Mouse (Mus musculus) kidney, adult 2 months (tissue): ENCODE measurements at regions not wholly inside any gene's neighbourhood (a gene's known extent, or its start where the extent isn't known, plus 50 kb on each side); places are given as distances from the start of the nearest gene placed in this dataset.
A peak's percentile ranks its signal among the peaks of the same experiment; 100 is the strongest.
"Not testable (repeated sequence)": the region's sequence is repeated elsewhere in the genome, so short reads cannot be mapped to it uniquely, and the experiment has no call there.

ENCODE experiments used
- DNase-seq: peaks from one replicate; pipeline ENCODE4 v3.0.0; 2021
- H3K27ac ChIP-seq: fragments of 200-500 bp; 2 replicates; pipeline ENCODE4 v1.5.1; 2012; ENCODE audit warnings: low read depth, low read length, control low read depth, inconsistent platforms; ENCODE audit not compliant: insufficient read depth
- H3K27me3 ChIP-seq: fragments of 200-500 bp; replicated peaks from 2 replicates; pipeline ENCODE4 v1.6.1; 2012; ENCODE audit warnings: mild to moderate bottlenecking, moderate library complexity, low read length, inconsistent platforms; ENCODE audit not compliant: control insufficient read depth, insufficient read depth
- H3K36me3 ChIP-seq: fragments of 200-500 bp; 2 replicates; pipeline ENCODE4 v1.6.1; 2012; ENCODE audit warnings: mild to moderate bottlenecking, moderate library complexity, low read length, inconsistent platforms; ENCODE audit not compliant: control insufficient read depth, insufficient read depth
- H3K4me1 ChIP-seq: fragments of 200-500 bp; 2 replicates; pipeline ENCODE4 v1.6.1; 2011; ENCODE audit warnings: low read length; ENCODE audit not compliant: control insufficient read depth, insufficient read depth
- H3K4me3 ChIP-seq: fragments of 200-500 bp; 2 replicates; pipeline ENCODE4 v1.5.1; 2011; ENCODE audit warnings: mild to moderate bottlenecking, low read depth, low read length, control low read depth; ENCODE audit not compliant: insufficient read depth
- CTCF ChIP-seq: fragments of 200-500 bp; conservative IDR thresholded peaks from 2 replicates; pipeline ENCODE4 v1.5.1; 2011; ENCODE audit warnings: low read depth, mild to moderate bottlenecking, control low read depth, low read length, moderate library complexity, mixed read lengths; ENCODE audit not compliant: insufficient read depth, insufficient read length
- POLR2A ChIP-seq: fragments of 200-500 bp; IDR thresholded peaks from one replicate; pipeline ENCODE4 v1.6.1; 2011; ENCODE audit warnings: low read depth, low read length, control low read depth
- WGBS: fragments of 180-500 bp; shearing (Covaris S2); methylation state at CpG from one replicate; pipeline ENCODE4 v1.1.7; 2018; 5-methylcytosine and 5-hydroxymethylcytosine counted together

DNA sequence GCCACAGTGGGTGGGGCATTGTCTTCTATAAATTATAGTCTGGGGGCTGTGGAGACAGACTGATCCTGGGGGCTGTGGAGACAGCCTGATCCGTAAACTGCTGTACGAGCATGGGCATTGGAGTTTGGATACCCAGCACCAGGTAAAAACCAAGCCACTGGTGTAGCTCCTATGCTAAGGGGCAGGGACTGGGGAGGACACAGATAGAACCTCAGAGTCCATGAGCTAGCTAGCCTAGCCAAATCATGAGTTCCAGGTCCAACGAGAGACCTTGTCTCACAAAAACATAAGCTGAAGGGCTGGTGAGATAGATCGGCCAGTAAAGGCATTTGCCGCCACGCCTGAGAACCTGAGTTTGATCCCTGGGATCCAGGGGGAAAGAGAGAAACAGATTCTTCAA is 205.8 kb upstream of the Sesn3 start:
- WGBS: 94% methylated on average over 6 of the region's 6 CpGs
- Histone ChIP-seq H3K4me3 (no peak overlapping the region), H3K27me3 (no peaks in the 10 kb centered on the region), H3K27ac (no peak overlapping the region), H3K36me3 (no peaks in the 10 kb centered on the region), H3K4me1 (no peaks in the 10 kb centered on the region)
- DNase-seq: no peak
- no peak for TF ChIP-seq CTCF
- TF ChIP-seq POLR2A: no peak

DNA sequence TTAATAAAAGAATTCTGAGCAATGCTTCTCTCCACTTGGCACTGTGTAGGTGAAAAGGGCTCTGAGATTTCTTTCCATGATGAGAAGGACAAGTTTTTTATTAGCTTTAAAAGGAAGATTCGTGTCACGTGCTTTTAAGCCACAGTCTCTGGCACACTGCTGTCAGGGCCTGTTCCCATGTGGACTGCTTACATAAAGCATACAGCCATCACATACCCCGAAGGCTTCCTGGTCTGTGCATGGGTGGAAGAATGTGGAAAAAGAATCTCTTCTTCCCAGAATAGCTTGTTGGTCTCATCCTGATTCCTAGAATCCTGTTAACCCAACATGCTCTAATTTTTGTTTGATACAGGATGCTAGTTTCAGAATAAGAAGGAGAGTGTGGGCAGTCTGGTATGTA is 205.1 kb upstream of the Sesn3 start:
- Histone ChIP-seq H3K4me1 (no peaks in the 10 kb centered on the region), H3K27me3 (no peaks in the 10 kb centered on the region), H3K4me3 (no peak overlapping the region), H3K36me3 (no peaks in the 10 kb centered on the region), H3K27ac (no peak overlapping the region)
- 73% methylated on average over 3 of the region's 3 CpGs for WGBS
- DNase-seq: no peak
- TF ChIP-seq POLR2A (no peak), CTCF (no peak)

GRCm38 (mm10) chr9:14071728-14072127 is 203.1 kb upstream of the Sesn3 start:
- no peak overlapping the region for H3K27ac ChIP-seq
- no peak overlapping the region for H3K4me3 ChIP-seq
- 73% methylated on average over 6 of the region's 6 CpGs for WGBS
- H3K27me3 ChIP-seq: no peaks in the 10 kb centered on the region
- H3K36me3 ChIP-seq: no peaks in the 10 kb centered on the region
- TF ChIP-seq CTCF (no peak), POLR2A (no peak)
- H3K4me1 ChIP-seq: no peaks in the 10 kb centered on the region
- no peak for DNase-seq

GRCm38 (mm10) chr9:14072950-14073349 is 201.9 kb upstream of the Sesn3 start:
- no peak for DNase-seq
- Histone ChIP-seq H3K4me1 (no peaks in the 10 kb centered on the region), H3K27ac (no peak overlapping the region), H3K4me3 (no peak overlapping the region), H3K36me3 (no peaks in the 10 kb centered on the region), H3K27me3 (no peaks in the 10 kb centered on the region)
- TF ChIP-seq POLR2A: no peak
- TF ChIP-seq CTCF: no peak
- 75% methylated on average over 1 of the region's 1 CpGs for WGBS

DNA sequence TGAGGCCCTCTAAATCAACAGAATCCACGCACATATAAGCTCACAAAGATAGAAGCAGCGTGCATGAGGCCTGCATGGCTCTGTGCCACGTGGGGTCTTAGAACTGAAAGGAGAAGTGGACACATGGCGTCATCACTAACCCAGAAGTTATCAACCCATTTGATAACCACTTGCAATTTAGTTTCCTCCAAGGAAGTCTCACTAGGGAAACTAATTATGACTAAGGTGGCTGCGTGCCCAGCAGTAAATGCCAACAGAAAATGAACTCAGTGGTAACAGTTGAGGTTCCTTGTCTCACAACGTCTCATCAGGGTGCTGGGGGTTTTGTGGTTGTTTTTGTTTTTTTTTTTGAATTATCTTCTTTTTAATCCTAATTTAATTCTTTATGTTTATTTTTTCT is 200.6 kb upstream of the Sesn3 start:
- Histone ChIP-seq H3K27ac (no peak overlapping the region), H3K36me3 (no peaks in the 10 kb centered on the region), H3K27me3 (no peaks in the 10 kb centered on the region), H3K4me3 (no peak overlapping the region), H3K4me1 (no peaks in the 10 kb centered on the region)
- TF ChIP-seq CTCF (no peak), POLR2A (no peak)
- no peak for DNase-seq
- 82% methylated on average over 6 of the region's 6 CpGs for WGBS

DNA sequence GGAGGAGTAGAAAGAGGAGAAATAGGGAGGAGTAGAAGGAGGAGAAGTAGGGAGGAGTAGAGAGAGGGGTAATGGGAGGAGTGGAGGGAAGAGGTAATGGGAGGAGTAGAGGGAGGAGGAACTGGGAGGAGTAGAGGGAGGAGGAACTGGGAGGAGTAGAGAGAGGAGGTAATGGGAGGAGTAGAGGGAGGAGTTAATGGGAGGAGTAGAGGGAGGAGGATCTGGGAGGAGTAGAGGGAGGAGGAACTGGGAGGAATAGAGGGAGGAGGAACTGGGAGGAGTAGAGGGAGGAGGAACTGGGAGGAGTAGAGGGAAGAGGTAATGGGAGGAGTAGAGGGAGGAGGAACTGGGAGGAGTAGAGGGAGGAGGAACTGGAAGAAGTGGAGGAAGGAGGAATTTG is 200.0 kb upstream of the Sesn3 start:
- not testable (repeated sequence) for H3K27me3 ChIP-seq, DNase-seq, H3K4me1 ChIP-seq, H3K4me3 ChIP-seq, H3K27ac ChIP-seq, H3K36me3 ChIP-seq

DNA sequence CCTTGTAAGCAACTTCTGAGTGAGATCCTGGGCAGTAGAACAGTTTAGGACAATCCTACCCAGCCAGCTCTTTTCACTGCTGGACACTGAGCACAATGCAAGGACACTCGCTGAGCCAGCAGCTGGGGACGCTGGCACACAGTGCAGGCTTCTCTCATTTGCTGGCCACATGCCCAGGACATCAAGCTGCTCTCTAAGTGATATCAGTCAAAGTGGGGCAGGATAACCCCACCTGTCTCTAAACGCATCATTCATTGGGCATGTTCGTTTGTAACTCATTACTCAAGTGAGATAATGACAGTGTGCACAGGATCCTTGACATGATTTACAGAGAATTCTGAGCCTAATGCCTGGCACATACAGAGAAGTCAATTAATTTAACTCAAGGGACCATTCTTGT is 199.4 kb upstream of the Sesn3 start:
- H3K27me3 ChIP-seq: no peaks in the 10 kb centered on the region
- 35% methylated on average over 4 of the region's 4 CpGs for WGBS
- H3K4me1 ChIP-seq: no peaks in the 10 kb centered on the region
- peak; percentile 55 for DNase-seq
- no peaks in the 10 kb centered on the region for H3K36me3 ChIP-seq
- H3K4me3 ChIP-seq: no peak overlapping the region
- H3K27ac ChIP-seq: no peak overlapping the region
- no peak for TF ChIP-seq POLR2A

GRCm38 (mm10) chr9:14075868-14076267 is 199.0 kb upstream of the Sesn3 start:
- Histone ChIP-seq H3K27me3 (no peaks in the 10 kb centered on the region), H3K4me1 (no peaks in the 10 kb centered on the region), H3K36me3 (no peaks in the 10 kb centered on the region), H3K4me3 (no peak overlapping the region), H3K27ac (no peak overlapping the region)
- 87% methylated on average over 1 of the region's 1 CpGs for WGBS
- no peak for DNase-seq
- TF ChIP-seq POLR2A (no peak), CTCF (no peak)
